Mouse (Mus musculus) forebrain, postnatal 0 days (tissue): ENCODE measurements at regions not wholly inside any gene's neighbourhood (a gene's known extent, or its start where the extent isn't known, plus 50 kb on each side); places are given as distances from the start of the nearest gene placed in this dataset.

Experiments
- ATAC-seq: fragments of 200-750 bp; cut with Nextera tagmentation; 2 replicates; pipeline ENCODE4 v1.8.0; 2017; ENCODE audit warnings: mild to moderate bottlenecking, moderate library complexity
- DNase-seq: peaks from one replicate; pipeline ENCODE4 v3.0.0-alpha.2; 2015
- H3K27ac ChIP-seq: fragments of 300-500 bp; sonication (generic); 2 replicates; pipeline ENCODE4 v1.5.1; 2014; ENCODE audit warnings: low read depth, mild to moderate bottlenecking, antibody characterized with exemption, low read length, moderate library complexity, mixed read lengths
- H3K27me3 ChIP-seq: fragments of 300-500 bp; sonication (generic); 2 replicates; pipeline ENCODE4 v1.6.1; 2014; ENCODE audit warnings: mild to moderate bottlenecking, low read length, mixed read lengths; ENCODE audit not compliant: insufficient read depth
- H3K36me3 ChIP-seq: fragments of 300-500 bp; sonication (generic); 2 replicates; pipeline ENCODE4 v1.6.1; 2014; ENCODE audit warnings: mild to moderate bottlenecking, moderate library complexity; ENCODE audit not compliant: insufficient read depth
- H3K4me1 ChIP-seq: fragments of 300-500 bp; sonication (generic); 2 replicates; pipeline ENCODE4 v1.6.1; 2014; ENCODE audit warnings: antibody characterized with exemption; ENCODE audit not compliant: insufficient read depth
- H3K4me2 ChIP-seq: fragments of 300-500 bp; sonication (generic); 2 replicates; pipeline ENCODE4 v1.6.1; 2014; ENCODE audit warnings: low read depth, mild to moderate bottlenecking, moderate library complexity
- H3K4me3 ChIP-seq: fragments of 300-500 bp; sonication (generic); 2 replicates; pipeline ENCODE4 v1.5.1; 2014; ENCODE audit warnings: low read depth, low read length, mixed read lengths
- H3K9ac ChIP-seq: fragments of 300-500 bp; sonication (generic); 2 replicates; pipeline ENCODE4 v1.6.1; 2014; ENCODE audit warnings: mild to moderate bottlenecking
- H3K9me3 ChIP-seq: fragments of 300-500 bp; sonication (generic); 2 replicates; pipeline ENCODE4 v1.6.1; 2016; ENCODE audit warnings: low read length
- CTCF ChIP-seq: sonication (generic); IDR thresholded peaks from 2 replicates; pipeline ENCODE4 v1.5.1; 2016; ENCODE audit warnings: antibody characterized with exemption, control low read depth, low read depth
- WGBS: fragments of 180-500 bp; shearing (Covaris S2); extraction: QIAGEN DNeasy Blood & Tissue Kit; methylation state at CpG from one replicate; pipeline ENCODE4 v1.1.7; 2014; 5-methylcytosine and 5-hydroxymethylcytosine counted together

DNA sequence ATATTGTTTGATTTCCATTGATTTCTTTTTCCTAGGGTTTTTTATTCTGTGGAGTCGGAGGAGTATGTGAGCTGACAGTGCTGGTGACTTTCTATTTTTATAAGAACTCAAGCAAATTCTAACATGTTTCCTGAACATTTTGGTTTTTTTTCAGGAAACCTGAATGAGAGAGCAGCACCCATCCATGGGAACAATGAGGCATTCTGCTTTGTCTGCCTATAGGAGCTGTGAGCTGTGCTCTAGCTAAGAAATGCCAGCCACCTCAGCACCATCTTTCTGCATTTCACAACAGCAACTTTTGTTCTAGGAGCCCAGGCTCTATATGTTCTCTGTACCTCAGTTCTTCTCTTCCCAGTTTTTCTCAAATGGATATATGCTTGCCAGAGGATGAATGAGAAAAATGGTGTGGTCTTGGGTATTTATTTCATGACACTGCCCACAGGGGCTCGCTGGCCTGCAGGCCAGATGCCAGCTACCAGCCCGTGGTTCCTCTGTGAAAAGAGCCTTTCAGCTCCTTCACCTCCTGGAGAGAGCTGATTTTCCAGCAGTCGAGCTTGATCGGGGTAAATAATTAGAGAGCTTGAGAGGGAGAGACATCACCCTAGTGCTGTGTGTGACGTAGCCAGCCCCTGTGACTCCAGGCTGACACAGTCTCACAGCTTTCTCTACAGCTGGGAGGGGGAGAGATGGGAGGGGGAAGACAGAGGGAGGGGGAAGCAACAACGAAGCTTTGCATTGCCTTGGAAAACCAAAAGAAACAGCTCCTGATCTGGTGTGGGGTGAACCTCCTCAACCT, 154.1 kb upstream of the Topaz1 start:
- H3K9me3 ChIP-seq = no peaks in the 10 kb centered on the region
- H3K4me2 ChIP-seq = no peak overlapping the region
- no peaks in the 10 kb centered on the region for H3K27me3 ChIP-seq
- peak overlapping the region; percentile 29 for H3K27ac ChIP-seq
- ATAC-seq = peak; percentile 91
- H3K36me3 ChIP-seq = peaks cover 4% of the 10 kb centered on the region
- no peak overlapping the region; the same call in 1 of the 2 replicates for H3K4me3 ChIP-seq
- H3K9ac ChIP-seq = 0 out of 2 replicates have a peak overlapping the region, but pooled peaks have one; percentile 31
- 7% methylated on average over 7 of the region's 7 CpGs for WGBS
- peak; percentile 54 for DNase-seq
- no peak for TF ChIP-seq CTCF
- peaks cover 10% of the 10 kb centered on the region for H3K4me1 ChIP-seq

DNA sequence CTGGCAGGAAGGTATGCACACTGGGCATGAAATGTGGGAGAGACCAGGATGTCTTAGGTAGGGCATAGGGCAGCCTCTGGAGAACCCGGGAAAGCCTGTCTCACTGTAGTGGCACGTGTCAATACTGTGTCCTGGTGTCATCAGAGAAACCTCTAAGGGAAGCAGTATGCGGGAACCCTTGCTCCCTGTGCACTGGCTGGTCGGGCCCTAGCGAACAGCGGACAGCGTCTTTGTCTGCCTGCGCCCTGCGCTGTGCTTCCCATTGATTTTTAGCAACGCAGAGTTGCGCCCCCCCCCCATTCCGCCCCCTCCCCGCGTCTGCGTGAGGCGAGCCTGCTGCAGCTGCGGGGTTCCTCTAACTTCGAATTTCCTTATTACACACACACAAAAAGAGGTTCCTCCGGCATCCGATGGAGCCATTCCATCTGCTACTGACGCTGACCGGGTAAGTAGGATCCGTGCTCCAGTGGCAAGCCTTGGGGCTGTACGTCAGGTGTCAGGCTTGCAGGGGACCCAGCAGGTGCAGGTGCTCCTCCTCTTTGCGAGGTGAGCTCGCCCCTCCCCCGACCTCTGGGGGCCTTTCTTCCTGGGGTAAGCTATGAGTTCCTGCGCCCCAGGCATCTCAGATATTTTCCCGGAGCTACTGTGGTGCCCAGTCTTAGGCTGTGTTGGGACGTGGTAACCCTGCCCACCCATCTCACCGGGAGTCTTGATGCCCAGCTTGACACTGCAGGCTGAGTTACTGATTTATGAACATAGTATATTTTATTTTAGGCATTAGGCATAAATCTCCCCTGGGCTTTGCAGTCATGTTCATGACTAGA, 151.8 kb upstream of the Topaz1 start:
- Histone ChIP-seq H3K9me3 (no peaks in the 10 kb centered on the region), H3K27ac (peak overlapping the region; percentile 21), H3K4me1 (peaks cover 10% of the 10 kb centered on the region), H3K36me3 (peaks cover 4% of the 10 kb centered on the region), H3K27me3 (no peaks in the 10 kb centered on the region), H3K4me2 (peak overlapping the region; percentile 52), H3K9ac (peak overlapping the region; percentile 43), H3K4me3 (peak overlapping the region; percentile 32)
- DNase-seq (peak; percentile 37), ATAC-seq (peak; percentile 53)
- no peak for TF ChIP-seq CTCF
- WGBS = 2% methylated on average over 30 of the region's 31 CpGs

DNA sequence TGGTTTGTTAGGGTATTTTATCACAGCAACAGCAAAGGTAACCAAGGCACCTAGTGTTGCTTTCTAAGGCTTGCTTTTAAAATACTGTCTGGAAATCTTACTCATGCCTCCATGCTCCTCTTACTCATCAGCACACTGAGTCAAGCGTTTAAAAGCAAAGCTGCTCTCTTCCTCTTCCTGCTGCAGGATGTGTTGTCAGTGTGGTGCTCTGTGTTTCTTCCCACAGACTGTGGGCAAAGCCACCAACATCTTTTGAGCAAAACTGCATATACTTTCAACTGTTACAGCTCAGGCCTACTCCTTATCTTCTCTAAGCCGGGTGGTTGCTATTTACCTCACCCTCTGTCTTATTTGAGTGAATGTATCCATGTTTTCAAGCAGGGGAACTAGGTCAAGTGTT, 144.0 kb upstream of the Topaz1 start:
- Histone ChIP-seq H3K4me3 (no peak overlapping the region), H3K27me3 (no peaks in the 10 kb centered on the region), H3K4me1 (no peaks in the 10 kb centered on the region), H3K9me3 (no peaks in the 10 kb centered on the region), H3K4me2 (no peak overlapping the region), H3K36me3 (no peaks in the 10 kb centered on the region), H3K9ac (no peak overlapping the region), H3K27ac (no peak overlapping the region)
- ATAC-seq (no peak), DNase-seq (no peak)
- TF ChIP-seq CTCF = no peak
- 77% methylated on average over 2 of the region's 2 CpGs for WGBS

DNA sequence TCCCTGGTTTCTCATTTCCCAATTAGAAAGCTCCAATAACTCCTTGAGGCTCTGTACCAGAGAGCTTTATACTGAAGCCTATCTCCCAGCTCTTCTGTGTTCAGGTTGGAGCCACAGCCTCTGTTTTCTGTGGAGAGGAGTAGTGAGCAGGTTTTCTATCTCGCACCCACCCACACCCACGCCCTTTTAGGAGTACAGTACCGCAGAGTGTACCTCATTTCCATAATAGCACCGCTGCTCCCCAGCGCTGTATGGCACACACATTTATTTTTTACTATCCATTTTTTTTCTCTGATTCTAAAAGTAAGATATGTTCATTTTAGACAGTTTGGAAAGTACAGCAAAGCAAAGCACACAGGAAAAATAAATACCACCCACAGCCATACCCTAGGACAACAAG, 137.5 kb upstream of the Topaz1 start:
- Histone ChIP-seq H3K36me3 (no peaks in the 10 kb centered on the region), H3K9ac (no peak overlapping the region), H3K9me3 (no peaks in the 10 kb centered on the region), H3K4me2 (no peak overlapping the region), H3K27me3 (no peaks in the 10 kb centered on the region), H3K27ac (no peak overlapping the region), H3K4me1 (no peaks in the 10 kb centered on the region), H3K4me3 (no peak overlapping the region)
- DNase-seq (no peak), ATAC-seq (no peak)
- 89% methylated on average over 5 of the region's 5 CpGs for WGBS
- TF ChIP-seq CTCF = no peak

DNA sequence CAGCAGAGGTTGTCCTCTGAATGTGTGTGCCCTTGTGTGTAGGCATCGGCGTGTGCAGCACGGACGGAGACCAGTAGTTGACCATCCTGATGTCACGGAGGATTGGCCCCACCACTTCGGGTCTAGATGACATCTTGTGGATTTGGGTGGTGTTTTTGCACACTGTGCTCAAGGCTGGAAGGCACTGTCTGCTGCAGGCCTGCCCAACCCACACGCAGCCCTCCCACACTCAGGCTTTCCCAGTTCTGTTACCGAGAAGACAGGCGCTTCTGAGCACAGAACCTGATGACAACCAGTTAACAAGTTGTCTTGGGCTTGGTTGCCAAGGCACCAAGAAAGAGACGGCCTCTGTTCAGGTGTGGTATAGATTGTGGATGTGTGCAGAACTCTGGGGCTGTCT, 136.2 kb upstream of the Topaz1 start:
- TF ChIP-seq CTCF = no peak
- ATAC-seq (no peak; the same call in 1 of the 2 replicates), DNase-seq (no peak)
- Histone ChIP-seq H3K27me3 (no peaks in the 10 kb centered on the region), H3K4me2 (no peak overlapping the region), H3K27ac (no peak overlapping the region), H3K36me3 (no peaks in the 10 kb centered on the region), H3K4me1 (no peaks in the 10 kb centered on the region), H3K4me3 (no peak overlapping the region), H3K9ac (no peak overlapping the region), H3K9me3 (no peaks in the 10 kb centered on the region)
- 84% methylated on average over 10 of the region's 10 CpGs for WGBS

DNA sequence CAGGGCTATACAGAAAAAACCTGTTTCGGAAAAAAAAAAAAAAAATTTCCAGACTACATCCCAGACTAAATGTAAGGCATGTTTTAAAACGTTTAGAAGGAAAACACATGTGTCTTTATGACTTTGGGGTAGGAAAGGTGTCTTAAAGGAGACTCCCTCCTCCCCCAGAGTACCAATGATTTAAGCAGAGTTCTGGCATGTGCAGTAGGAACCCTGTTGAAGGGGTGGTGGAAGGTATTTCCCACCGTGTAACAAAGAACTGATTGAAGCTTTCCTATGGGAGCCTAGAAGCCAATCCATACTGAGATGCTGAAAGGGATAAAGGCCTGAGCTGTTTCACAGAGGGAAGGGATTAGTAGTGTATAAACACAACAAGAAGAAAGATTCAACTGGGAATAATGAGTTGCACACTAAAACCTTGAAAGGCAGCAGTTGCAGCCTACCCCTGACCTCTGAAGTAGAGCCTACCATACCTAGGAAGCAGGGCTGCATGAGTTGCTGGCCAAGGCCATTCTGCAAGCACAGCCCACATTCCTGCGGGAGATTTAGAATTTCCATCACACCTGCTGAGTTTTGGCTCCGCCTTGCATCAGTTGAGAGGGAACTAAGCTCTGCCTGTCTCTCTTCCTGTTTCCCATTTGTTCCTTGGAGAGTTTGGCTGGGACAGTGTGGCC, 132.4 kb upstream of the Topaz1 start:
- Histone ChIP-seq H3K9ac (no peak overlapping the region), H3K27ac (no peak overlapping the region), H3K4me3 (no peak overlapping the region), H3K36me3 (no peaks in the 10 kb centered on the region), H3K4me2 (no peak overlapping the region), H3K9me3 (no peaks in the 10 kb centered on the region), H3K27me3 (no peaks in the 10 kb centered on the region), H3K4me1 (no peaks in the 10 kb centered on the region)
- ATAC-seq = no peak
- WGBS = 22% methylated on average over 5 of the region's 5 CpGs
- TF ChIP-seq CTCF = no peak
- no peak for DNase-seq
